Mouse (Mus musculus) olfactory bulb, adult 2 months (tissue): ENCODE data around the gene Ndufs7. TPM values are rescaled to one million over a fixed set of nuclear protein-coding genes. Genes with fewer than 3 reads are reported as not detected.

Source experiments
- H3K27ac ChIP-seq: fragments of 200-500 bp; 2 replicates; pipeline ENCODE4 v1.5.1; 2012; ENCODE audit warnings: low read depth, low read length; ENCODE audit not compliant: insufficient read depth
- H3K4me1 ChIP-seq: fragments of 200-500 bp; 2 replicates; pipeline ENCODE4 v1.6.1; 2012; ENCODE audit warnings: low read length; ENCODE audit not compliant: control insufficient read depth, insufficient read depth
- H3K4me3 ChIP-seq: fragments of 200-500 bp; 2 replicates; pipeline ENCODE4 v1.5.1; 2012; ENCODE audit warnings: mild to moderate bottlenecking, low read depth, low read length, moderate library complexity; ENCODE audit not compliant: insufficient read depth
- CTCF ChIP-seq: fragments of 200-500 bp; IDR thresholded peaks from 2 replicates; pipeline ENCODE4 v1.5.1; 2012; ENCODE audit warnings: low read depth, mild to moderate bottlenecking, low read length, moderate library complexity; ENCODE audit not compliant: insufficient read depth
- POLR2A ChIP-seq: fragments of 200-500 bp; IDR thresholded peaks from 2 replicates; pipeline ENCODE4 v1.6.1; 2012; ENCODE audit warnings: mild to moderate bottlenecking, low read depth, low read length, moderate library complexity; ENCODE audit not compliant: insufficient read depth
- WGBS: fragments of 180-500 bp; shearing (Covaris S2); methylation state at CpG from one replicate; pipeline ENCODE4 v1.1.7; 2018; 5-methylcytosine and 5-hydroxymethylcytosine counted together
- polyA plus RNA-seq: library from polyadenylated mRNA; stranded (reverse); fragments of >200 nt; gene quantifications from 2 replicates; pipeline ENCODE4 v1.2.4, GENCODE M21; 2012; ENCODE audit warnings: low replicate concordance; ENCODE audit not compliant: missing spikeins, insufficient read depth, insufficient read length

Gene Ndufs7
- polyA plus RNA-seq, 1 experiment, result not detected

- Histone ChIP-seq H3K4me3 (no peak overlapping the region), H3K4me1 (peaks cover 55% of the 10 kb centered on the region), H3K27ac (no peak overlapping the region)
- no peak for TF ChIP-seq POLR2A
- no peak for TF ChIP-seq CTCF
- 33% methylated on average over 6 of the region's 6 CpGs for WGBS
Measured at GRCm38 (mm10) chr10:80270734-80271181, 21.8 kb downstream of the Ndufs7 start.

DNA sequence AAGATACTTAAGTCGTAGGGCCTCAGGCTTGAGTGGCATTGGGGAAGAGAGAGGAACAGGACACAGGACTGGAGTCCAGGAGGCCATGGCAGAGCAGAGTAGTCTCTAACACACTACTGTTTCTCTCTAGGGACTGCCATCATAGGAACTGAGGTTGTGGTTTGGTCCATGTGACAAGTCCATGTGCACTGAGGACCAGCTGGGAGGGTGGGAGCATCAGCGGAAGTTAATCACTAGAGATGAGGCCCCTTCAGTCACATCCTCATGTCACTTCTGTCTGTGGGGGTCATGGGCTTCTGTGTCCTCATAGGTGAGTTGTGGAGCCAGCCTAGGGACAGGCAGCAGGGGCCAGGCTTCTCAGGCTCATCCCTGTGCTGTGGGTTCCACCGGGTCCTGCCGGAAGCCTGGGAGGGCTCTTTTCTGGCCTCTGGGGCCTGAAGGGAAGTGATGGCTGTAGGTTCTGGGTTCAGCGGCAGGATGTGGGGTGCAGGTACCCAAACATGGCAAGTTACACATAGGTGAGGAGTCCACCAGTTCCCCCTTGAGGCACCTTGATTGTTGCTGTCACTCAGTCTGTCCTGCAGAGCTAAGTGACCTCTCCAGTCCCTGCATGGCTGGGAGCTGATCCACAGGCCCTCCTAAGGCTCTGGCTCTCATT lies 22.4 kb downstream of the Ndufs7 start:
- Histone ChIP-seq H3K4me1 (peaks cover 52% of the 10 kb centered on the region), H3K27ac (no peak overlapping the region), H3K4me3 (no peak overlapping the region)
- TF ChIP-seq POLR2A (no peak), CTCF (no peak)
- WGBS, result 67% methylated on average over 5 of the region's 5 CpGs

GRCm38 (mm10) chr10:80271870-80272585 lies 23.1 kb downstream of the Ndufs7 start:
- TF ChIP-seq POLR2A (no peak), CTCF (no peak)
- Histone ChIP-seq H3K27ac (no peak overlapping the region), H3K4me1 (peaks cover 49% of the 10 kb centered on the region), H3K4me3 (no peak overlapping the region)
- WGBS, result 79% methylated on average over 8 of the region's 8 CpGs

DNA sequence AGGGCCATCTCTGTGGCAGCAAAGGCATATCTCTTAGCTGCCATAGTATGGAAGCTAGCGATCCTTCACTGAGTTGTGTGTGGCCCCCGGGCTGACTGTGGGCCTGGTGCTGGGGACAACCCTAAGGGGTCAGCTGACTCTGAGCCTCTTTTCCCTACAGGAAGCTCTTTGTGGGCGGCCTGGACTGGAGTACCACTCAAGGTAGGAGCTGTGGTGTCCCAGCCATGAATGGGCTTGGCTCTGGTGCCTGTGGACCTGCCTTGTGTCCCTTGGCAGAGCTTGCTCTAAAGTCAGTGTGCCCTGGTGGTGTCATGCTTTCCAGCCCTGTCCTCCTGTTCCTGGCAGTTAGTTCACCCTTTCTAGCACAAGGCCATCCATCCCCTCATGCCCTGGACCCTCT lies 24.9 kb downstream of the Ndufs7 start:
- H3K4me3 ChIP-seq, result no peak overlapping the region
- 84% methylated on average over 3 of the region's 3 CpGs for WGBS
- no peak overlapping the region for H3K27ac ChIP-seq
- TF ChIP-seq POLR2A (no peak), CTCF (no peak)
- peaks cover 36% of the 10 kb centered on the region for H3K4me1 ChIP-seq

- no peak overlapping the region for H3K4me3 ChIP-seq
- 77% methylated on average over 5 of the region's 5 CpGs for WGBS
- peaks cover 34% of the 10 kb centered on the region for H3K4me1 ChIP-seq
- H3K27ac ChIP-seq, result no peak overlapping the region
- no peak for TF ChIP-seq CTCF
- no peak for TF ChIP-seq POLR2A
Measured at GRCm38 (mm10) chr10:80276238-80276637, 27.3 kb downstream of the Ndufs7 start.

DNA sequence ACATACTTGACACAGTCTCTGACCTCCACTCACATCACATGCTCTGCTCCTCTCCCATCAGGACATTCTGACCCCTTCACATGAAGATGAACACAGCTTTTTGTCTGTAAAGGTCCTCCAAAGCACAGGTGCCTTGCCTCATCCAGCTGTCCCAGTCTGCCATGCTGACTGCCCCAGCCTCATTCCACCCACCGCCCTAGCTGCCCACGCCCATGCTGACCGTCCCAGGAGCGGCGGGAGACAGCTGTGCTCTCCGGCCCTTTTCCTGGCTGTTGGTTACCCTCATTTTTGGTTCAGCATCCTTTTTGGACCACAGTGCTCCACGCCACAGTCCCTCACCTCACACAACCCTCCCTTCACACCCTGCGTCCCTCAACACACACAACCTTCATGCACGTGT lies 29.5 kb downstream of the Ndufs7 start:
- peaks cover 32% of the 10 kb centered on the region for H3K4me1 ChIP-seq
- no peak overlapping the region for H3K4me3 ChIP-seq
- no peak overlapping the region for H3K27ac ChIP-seq
- 92% methylated on average over 9 of the region's 9 CpGs for WGBS
- TF ChIP-seq POLR2A (no peak), CTCF (no peak)

GRCm38 (mm10) chr10:80279273-80279672 lies 30.4 kb downstream of the Ndufs7 start:
- Histone ChIP-seq H3K4me3 (no peak overlapping the region), H3K4me1 (peaks cover 24% of the 10 kb centered on the region), H3K27ac (no peak overlapping the region)
- no peak for TF ChIP-seq CTCF
- no peak for TF ChIP-seq POLR2A
- WGBS, result 90% methylated on average over 12 of the region's 12 CpGs

DNA sequence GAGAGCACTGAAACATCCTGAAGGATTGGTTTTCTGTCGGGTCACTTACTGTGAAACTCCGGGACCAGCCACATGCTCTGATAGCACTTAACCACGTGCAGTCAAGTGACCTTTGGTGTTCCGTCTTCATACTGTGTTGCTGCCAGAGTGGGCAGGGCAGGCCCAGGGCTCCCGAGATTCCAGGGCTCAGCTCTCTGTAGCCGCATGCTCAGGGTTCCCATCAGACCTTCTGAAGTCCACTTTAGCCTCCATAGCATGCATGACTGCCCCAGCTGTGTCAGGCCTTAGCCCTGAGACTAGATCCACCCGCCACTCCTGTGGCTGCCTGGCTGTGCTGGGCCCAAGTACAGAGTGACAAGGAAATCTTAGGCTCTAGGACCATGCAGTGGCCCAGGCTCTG lies 32.4 kb downstream of the Ndufs7 start:
- 71% methylated on average over 7 of the region's 7 CpGs for WGBS
- TF ChIP-seq CTCF (no peak), POLR2A (no peak)

GRCm38 (mm10) chr10:80281921-80282371 lies 33.0 kb downstream of the Ndufs7 start:
- Histone ChIP-seq H3K27ac (no peak overlapping the region), H3K4me1 (peaks cover 24% of the 10 kb centered on the region), H3K4me3 (no peak overlapping the region)
- TF ChIP-seq POLR2A, result no peak
- no peak for TF ChIP-seq CTCF
- WGBS, result 44% methylated on average over 8 of the region's 8 CpGs

More for the DNA sequence above, 32.4 kb downstream of the Ndufs7 start:
- H3K4me1 ChIP-seq, result peaks cover 24% of the 10 kb centered on the region
- H3K4me3 ChIP-seq, result no peak overlapping the region
- H3K27ac ChIP-seq, result no peak overlapping the region
